Mouse (Mus musculus) CH12F3 (cell line): Measurements from ENCODE around the gene Gdf3.
"Not testable (repeated sequence)": the region's sequence is repeated elsewhere in the genome, so short reads cannot be mapped to it uniquely, and the experiment has no call there.

ENCODE experiments used
- in situ Hi-C: fragments of 300-500 bp; cut with MboI; formaldehyde crosslinking; loops from 2 replicates; pipeline ENCODE4 v1.14.3; 2020; ENCODE audit warnings: low sequenced_read_pairs

Gdf3 gene

DNA sequence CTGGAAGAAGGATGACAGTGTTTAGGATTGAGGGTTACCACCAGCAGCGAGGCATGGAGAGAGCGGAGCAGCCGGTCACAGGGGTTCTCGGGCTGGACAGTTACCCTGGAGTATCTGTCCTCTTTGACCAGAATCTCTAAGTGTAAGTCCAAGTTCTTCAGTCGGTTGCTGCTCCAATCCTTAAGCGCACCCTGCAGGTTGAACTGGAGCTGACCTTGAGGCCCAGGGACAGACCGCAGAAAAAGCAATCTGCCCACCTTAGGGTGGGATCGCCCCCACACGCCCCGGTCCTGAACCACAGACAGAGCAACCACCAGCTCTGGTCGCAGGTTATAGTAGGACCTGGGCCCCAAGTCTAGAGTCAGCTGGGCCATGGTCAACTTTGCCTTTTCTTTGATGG, 3.2 kb downstream of the Gdf3 start:
- in situ Hi-C loops: no loop called here

DNA sequence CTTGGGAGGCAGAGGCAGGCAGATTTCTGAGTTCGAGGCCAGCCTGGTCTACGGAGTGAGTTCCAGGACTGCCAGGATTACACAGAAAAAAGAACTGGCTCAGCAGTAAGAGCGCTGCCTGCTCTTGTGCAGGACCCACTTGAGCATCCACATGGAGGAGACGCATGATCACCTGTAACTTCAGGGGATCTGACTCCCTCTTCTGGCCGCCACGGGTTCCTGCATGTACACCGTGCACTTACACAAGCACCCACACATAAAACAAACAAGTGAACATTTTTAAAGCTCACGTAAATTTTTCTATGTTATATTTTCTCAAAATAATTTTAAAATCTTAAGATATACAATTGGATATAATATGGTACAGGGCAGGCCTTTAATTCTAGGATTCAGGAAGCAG, 4.4 kb downstream of the Gdf3 start:
- in situ Hi-C loops: no loop called here

DNA sequence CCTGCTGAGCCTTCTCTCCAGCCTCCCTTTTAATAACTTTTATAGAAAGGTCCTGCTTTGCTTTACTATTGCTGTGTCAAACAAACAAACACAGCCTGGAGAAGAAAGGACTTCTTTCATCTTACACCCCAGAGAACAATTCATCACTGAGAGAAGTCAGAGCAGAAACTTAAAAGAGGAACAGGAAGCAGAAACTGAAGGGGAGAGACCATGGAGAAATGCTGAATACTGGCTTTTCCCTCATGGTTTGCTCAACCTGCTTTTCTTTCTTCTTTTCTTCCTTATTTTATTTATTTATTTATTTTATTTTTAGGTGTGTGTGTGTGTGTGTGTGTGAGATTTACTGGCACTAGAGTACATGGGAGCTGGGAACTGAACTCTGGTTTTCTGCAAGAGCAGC, 5.6 kb downstream of the Gdf3 start:
- in situ Hi-C loops: no loop called here

DNA sequence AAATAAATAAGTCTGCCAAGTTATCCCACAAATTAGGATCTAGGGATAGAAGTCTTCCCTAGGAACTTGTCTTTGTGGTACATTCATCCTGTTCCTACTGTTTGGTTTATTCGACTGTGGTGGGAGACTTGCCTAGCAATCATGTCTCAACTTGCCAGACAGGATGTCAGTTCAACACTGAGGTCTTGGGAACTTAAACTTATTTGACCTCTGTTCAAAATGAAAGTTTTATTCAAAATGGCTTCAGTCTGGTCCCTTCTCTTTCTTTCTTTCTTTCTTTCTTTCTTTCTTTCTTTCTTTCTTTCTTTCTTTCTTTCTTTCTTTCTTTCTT, 6.9 kb downstream of the Gdf3 start:
- in situ Hi-C loops: no loop called here

- in situ Hi-C loops: no loop called here
Observed at GRCm38 (mm10) chr6:122602242-122602991, 7.5 kb downstream of the Gdf3 start, which contains the start of gene Apobec1. Gene Apobec1, minus strand, starts transcription at chr6:122602444.

GRCm38 (mm10) chr6:122601615-122602014, 8.3 kb downstream of the Gdf3 start:
- in situ Hi-C loops: no loop called here

- in situ Hi-C loops: no loop called here
Observed at GRCm38 (mm10) chr6:122601031-122601430, 8.9 kb downstream of the Gdf3 start.

DNA sequence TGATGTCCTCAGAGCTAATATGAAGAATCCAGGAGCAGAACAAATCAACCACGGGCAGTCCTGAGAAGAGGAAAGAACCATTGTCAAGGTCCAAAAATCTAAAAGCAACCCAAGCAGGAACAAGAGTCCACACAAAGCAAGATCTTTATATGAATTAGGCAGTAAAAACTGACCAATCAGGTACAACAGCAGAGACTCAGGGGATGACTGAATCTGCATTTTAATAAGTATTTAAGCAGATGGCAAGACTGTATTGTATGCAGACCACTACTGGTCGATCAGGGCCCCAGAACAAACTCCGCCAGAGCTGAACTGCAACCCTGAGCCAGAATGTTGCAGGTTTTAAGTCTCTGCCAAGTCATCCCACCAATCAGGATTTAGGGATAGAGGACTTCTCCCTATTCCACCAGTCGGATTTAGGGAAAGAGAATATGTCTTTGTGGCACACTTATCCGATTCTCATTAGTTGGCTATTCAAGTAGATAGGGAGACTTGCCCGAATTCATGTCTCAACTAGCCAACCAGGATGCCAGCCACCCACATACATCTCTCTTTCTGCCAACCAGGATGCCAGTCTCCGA, 9.7 kb downstream of the Gdf3 start:
- in situ Hi-C loops: no loop called here

- in situ Hi-C loops: no loop called here
Observed at GRCm38 (mm10) chr6:122599054-122599737, 10.7 kb downstream of the Gdf3 start.

GRCm38 (mm10) chr6:122598436-122598835, 11.5 kb downstream of the Gdf3 start:
- in situ Hi-C loops: no loop called here

GRCm38 (mm10) chr6:122598014-122598413, 11.9 kb downstream of the Gdf3 start:
- in situ Hi-C loops: no loop called here

- in situ Hi-C loops: no loop called here
Observed at GRCm38 (mm10) chr6:122596608-122597007, 13.3 kb downstream of the Gdf3 start.

GRCm38 (mm10) chr6:122595637-122596036, 14.2 kb downstream of the Gdf3 start:
- in situ Hi-C loops: no loop called here

- in situ Hi-C loops: no loop called here
Observed at GRCm38 (mm10) chr6:122592905-122593304, 17.0 kb downstream of the Gdf3 start.

GRCm38 (mm10) chr6:122591027-122591758, 18.7 kb downstream of the Gdf3 start:
- in situ Hi-C loops: no loop called here

DNA sequence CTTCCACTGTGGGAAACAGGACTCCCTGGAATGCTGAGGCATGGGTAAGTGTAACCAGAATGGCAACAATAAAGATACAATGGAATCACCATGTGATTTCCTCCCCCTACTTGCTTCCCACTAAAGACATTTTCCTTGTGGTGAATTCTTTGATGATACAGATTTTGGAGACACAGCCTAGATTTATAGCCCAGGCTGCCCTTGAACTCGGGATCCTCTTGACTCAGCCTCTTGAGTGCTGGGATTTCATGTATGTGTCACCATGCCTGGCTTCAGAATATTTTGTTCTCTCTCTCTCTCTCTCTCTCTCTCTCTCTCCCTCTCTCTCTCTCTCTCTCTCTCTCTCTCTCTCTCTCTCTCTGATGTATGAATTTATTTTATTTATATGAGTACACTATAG, 30.8 kb downstream of the Gdf3 start:
- in situ Hi-C loops: no loop called here

- in situ Hi-C loops: no loop called here
Observed at GRCm38 (mm10) chr6:122577030-122577429, 32.9 kb downstream of the Gdf3 start.

DNA sequence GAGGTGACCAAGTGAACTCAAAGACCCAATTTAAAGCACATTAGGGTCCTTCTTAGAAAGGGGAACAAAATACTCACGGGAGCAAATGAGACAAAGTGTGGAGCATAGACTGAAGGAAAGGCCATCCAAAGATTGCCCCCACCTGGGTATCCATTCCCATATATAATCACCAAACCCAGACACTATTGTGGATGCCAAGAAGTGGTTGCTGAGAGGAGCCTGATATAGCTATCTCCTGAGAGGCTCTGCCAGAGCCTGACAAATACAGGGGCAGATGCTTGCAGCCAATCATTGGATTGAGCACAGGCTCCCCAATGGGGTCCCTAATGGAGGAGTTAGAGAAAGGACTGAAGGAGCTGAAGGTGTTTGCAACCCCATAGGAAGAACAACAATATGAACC, 34.9 kb downstream of the Gdf3 start:
- in situ Hi-C loops: not testable (repeated sequence)

GRCm38 (mm10) chr6:122571617-122571959, 38.3 kb downstream of the Gdf3 start:
- in situ Hi-C loops: no loop called here

DNA sequence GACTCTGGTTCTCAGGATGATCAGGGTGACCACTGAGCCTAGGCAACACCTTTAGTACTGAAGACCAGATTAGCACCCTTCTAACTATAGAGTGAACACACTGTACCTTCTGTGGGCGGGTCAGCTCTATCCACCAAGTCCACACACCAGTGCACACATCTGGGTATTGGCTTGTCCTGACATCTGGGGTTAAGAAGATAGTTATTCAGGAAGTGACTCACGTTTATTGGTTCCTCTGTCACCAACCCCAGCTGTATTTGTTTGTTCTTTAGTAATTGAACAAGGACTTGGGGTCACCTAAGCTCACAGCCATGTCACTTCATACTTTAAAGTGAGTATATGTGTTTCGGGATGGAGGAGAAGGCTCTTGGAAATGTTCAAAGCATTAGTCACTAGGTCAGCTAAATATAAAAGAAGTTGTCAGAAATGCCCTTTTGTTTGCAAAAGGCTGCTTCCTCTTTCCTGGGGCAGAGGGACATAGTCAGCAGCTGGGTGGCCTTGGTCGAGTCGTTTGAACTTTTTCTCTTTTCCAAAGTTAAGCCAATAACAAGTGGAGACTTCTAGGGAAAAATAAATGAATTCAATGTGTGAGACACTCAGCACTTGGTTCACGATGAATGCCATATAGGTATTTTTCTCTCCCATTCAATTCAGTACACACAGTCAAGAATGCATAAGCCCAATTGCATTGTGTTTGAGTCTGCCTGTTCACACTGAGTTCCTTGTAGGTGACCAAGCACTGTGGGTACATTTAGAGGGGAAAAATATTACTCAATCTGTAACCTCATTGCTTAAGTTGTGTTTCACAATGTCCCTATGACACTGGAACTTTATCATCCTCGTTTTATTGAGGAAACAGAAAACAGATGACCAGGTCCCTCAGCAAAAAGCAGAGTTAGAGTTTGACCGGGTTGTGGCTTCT, 38.9 kb downstream of the Gdf3 start:
- in situ Hi-C loops: no loop called here

DNA sequence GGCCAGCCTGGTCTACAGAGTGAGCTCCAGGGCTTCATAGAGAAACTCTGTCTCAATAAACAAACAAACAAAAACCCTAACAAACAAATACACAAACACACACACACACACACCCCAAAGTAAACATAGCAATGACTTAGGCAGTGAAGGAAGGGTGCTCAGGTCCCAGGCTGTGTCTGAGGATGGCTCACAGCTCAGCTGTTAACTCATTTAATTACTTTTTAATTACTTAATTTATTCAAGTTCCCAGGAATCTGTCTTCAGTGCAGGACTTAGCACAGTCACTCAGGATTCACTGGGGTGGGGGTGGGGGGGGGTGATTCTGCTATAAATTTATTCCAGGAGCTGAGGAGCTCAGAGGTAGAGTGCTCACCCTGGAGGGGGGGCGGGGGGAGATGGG, 40.1 kb downstream of the Gdf3 start:
- in situ Hi-C loops: loop anchor here (10.0 kb wide), 1 partner anchor 75 kb away; the partner anchor contains the start of gene Rimklb
